Mouse (Mus musculus) midbrain, embryonic 16.5 days (tissue): ENCODE data around the gene Gm20388. TPM values are rescaled to one million over a fixed set of nuclear protein-coding genes. Genes with fewer than 3 reads are reported as not detected.

Experiments
- ATAC-seq: fragments of 200-750 bp; cut with Nextera tagmentation; 2 replicates; pipeline ENCODE4 v1.8.0; 2017; ENCODE audit warnings: moderate TSS enrichment
- H3K27ac ChIP-seq: fragments of 300-500 bp; sonication (generic); 2 replicates; pipeline ENCODE4 v1.5.1; 2014; ENCODE audit warnings: mild to moderate bottlenecking, low read length, mixed read lengths
- H3K27me3 ChIP-seq: fragments of 300-500 bp; sonication (generic); 2 replicates; pipeline ENCODE4 v1.6.1; 2014; ENCODE audit warnings: low read depth, low read length, mixed read lengths; ENCODE audit not compliant: control insufficient read depth, insufficient read depth
- H3K36me3 ChIP-seq: fragments of 300-500 bp; sonication (generic); 2 replicates; pipeline ENCODE4 v1.6.1; 2014; ENCODE audit warnings: mild to moderate bottlenecking, low read length, moderate library complexity, mixed read lengths; ENCODE audit not compliant: control insufficient read depth, insufficient read depth
- H3K4me1 ChIP-seq: fragments of 300-500 bp; sonication (generic); 2 replicates; pipeline ENCODE4 v1.6.1; 2014; ENCODE audit warnings: mild to moderate bottlenecking, low read length, mixed read lengths; ENCODE audit not compliant: control insufficient read depth, insufficient read depth
- H3K4me2 ChIP-seq: fragments of 300-500 bp; sonication (generic); 2 replicates; pipeline ENCODE4 v1.6.1; 2014; ENCODE audit warnings: mild to moderate bottlenecking, low read length, mixed read lengths
- H3K4me3 ChIP-seq: fragments of 300-500 bp; sonication (generic); 2 replicates; pipeline ENCODE4 v1.5.1; 2014; ENCODE audit warnings: low read depth, mild to moderate bottlenecking, low read length, moderate library complexity, mixed read lengths
- H3K9ac ChIP-seq: fragments of 300-500 bp; sonication (generic); 2 replicates; pipeline ENCODE4 v1.6.1; 2014; ENCODE audit warnings: low read depth, low read length, mixed read lengths
- H3K9me3 ChIP-seq: fragments of 300-500 bp; sonication (generic); replicated peaks from 2 replicates; pipeline ENCODE4 v1.6.1; 2014; ENCODE audit warnings: mild to moderate bottlenecking, low read length, mixed read lengths; ENCODE audit not compliant: control insufficient read depth, poor library complexity, severe bottlenecking
- WGBS: fragments of 180-500 bp; shearing (Covaris S2); extraction: QIAGEN DNeasy Blood & Tissue Kit; methylation state at CpG from one replicate; pipeline ENCODE4 v1.1.7; 2014; 5-methylcytosine and 5-hydroxymethylcytosine counted together
- polyA plus RNA-seq: library from polyadenylated mRNA; unstranded; fragments of >200 nt; fragmentation: Nextera tagmentation; extraction: Ambion mirVana; gene quantifications from 2 replicates; pipeline ENCODE4 v1.2.1, GENCODE M21; 2015

The Gm20388 gene
- polyA plus RNA-seq, 1 experiment from 2014 or later, result 7.5 TPM

- Histone ChIP-seq H3K36me3 (no peaks in the 10 kb centered on the region), H3K9ac (no peak overlapping the region), H3K27me3 (no peaks in the 10 kb centered on the region), H3K4me3 (no peak overlapping the region), H3K4me2 (no peak overlapping the region), H3K4me1 (no peaks in the 10 kb centered on the region), H3K9me3 (no peaks in the 10 kb centered on the region), H3K27ac (no peak overlapping the region)
- 57% methylated on average over 2 of the region's 2 CpGs for WGBS
- ATAC-seq, result no peak
Observed at GRCm38 (mm10) chr8:123717104-123717503, 3806.5 kb downstream of the Gm20388 start.

GRCm38 (mm10) chr8:123717516-123718490 is 3807.2 kb downstream of the Gm20388 start:
- Histone ChIP-seq H3K9ac (no peak overlapping the region), H3K4me2 (no peak overlapping the region), H3K27ac (no peak overlapping the region), H3K36me3 (no peaks in the 10 kb centered on the region), H3K9me3 (no peaks in the 10 kb centered on the region), H3K4me1 (no peaks in the 10 kb centered on the region), H3K4me3 (no peak overlapping the region), H3K27me3 (no peaks in the 10 kb centered on the region)
- no peak for ATAC-seq
- WGBS, result 77% methylated on average over 15 of the region's 15 CpGs

GRCm38 (mm10) chr8:123718752-123719151 is 3808.1 kb downstream of the Gm20388 start:
- no peaks in the 10 kb centered on the region for H3K4me1 ChIP-seq
- H3K36me3 ChIP-seq, result no peaks in the 10 kb centered on the region
- H3K27ac ChIP-seq, result no peak overlapping the region
- H3K9me3 ChIP-seq, result no peaks in the 10 kb centered on the region
- H3K4me2 ChIP-seq, result no peak overlapping the region
- H3K9ac ChIP-seq, result no peak overlapping the region
- H3K27me3 ChIP-seq, result no peaks in the 10 kb centered on the region
- ATAC-seq, result no peak
- WGBS, result 91% methylated on average over 2 of the region's 2 CpGs
- no peak overlapping the region for H3K4me3 ChIP-seq

GRCm38 (mm10) chr8:123719280-123719679 is 3808.6 kb downstream of the Gm20388 start:
- 92% methylated on average over 6 of the region's 6 CpGs for WGBS
- no peaks in the 10 kb centered on the region for H3K27me3 ChIP-seq
- H3K4me1 ChIP-seq, result no peaks in the 10 kb centered on the region
- no peak overlapping the region for H3K4me3 ChIP-seq
- H3K27ac ChIP-seq, result no peak overlapping the region
- no peaks in the 10 kb centered on the region for H3K36me3 ChIP-seq
- H3K9ac ChIP-seq, result no peak overlapping the region
- H3K9me3 ChIP-seq, result no peaks in the 10 kb centered on the region
- no peak for ATAC-seq
- H3K4me2 ChIP-seq, result no peak overlapping the region

- Histone ChIP-seq H3K4me1 (no peaks in the 10 kb centered on the region), H3K27me3 (no peaks in the 10 kb centered on the region), H3K27ac (no peak overlapping the region), H3K9me3 (no peaks in the 10 kb centered on the region), H3K4me3 (no peak overlapping the region), H3K9ac (no peak overlapping the region), H3K4me2 (no peak overlapping the region), H3K36me3 (no peaks in the 10 kb centered on the region)
- 61% methylated on average over 5 of the region's 5 CpGs for WGBS
- no peak for ATAC-seq
Observed at GRCm38 (mm10) chr8:123719811-123720210, 3809.2 kb downstream of the Gm20388 start.

- H3K27ac ChIP-seq, result no peak overlapping the region
- no peak overlapping the region for H3K4me3 ChIP-seq
- no peaks in the 10 kb centered on the region for H3K36me3 ChIP-seq
- 17% methylated on average over 12 of the region's 12 CpGs for WGBS
- H3K4me1 ChIP-seq, result peaks cover 7% of the 10 kb centered on the region
- no peak for ATAC-seq
- no peaks in the 10 kb centered on the region for H3K9me3 ChIP-seq
- H3K4me2 ChIP-seq, result no peak overlapping the region
- H3K9ac ChIP-seq, result no peak overlapping the region
- no peaks in the 10 kb centered on the region for H3K27me3 ChIP-seq
Observed at GRCm38 (mm10) chr8:123720471-123721001, 3809.9 kb downstream of the Gm20388 start.

- Histone ChIP-seq H3K4me1 (peaks cover 12% of the 10 kb centered on the region), H3K27ac (no peak overlapping the region), H3K9ac (no peak overlapping the region), H3K4me3 (no peak overlapping the region), H3K9me3 (no peaks in the 10 kb centered on the region), H3K4me2 (no peak overlapping the region), H3K36me3 (no peaks in the 10 kb centered on the region), H3K27me3 (no peaks in the 10 kb centered on the region)
- 90% methylated on average over 5 of the region's 5 CpGs for WGBS
- no peak for ATAC-seq
Observed at GRCm38 (mm10) chr8:123722245-123722644, 3811.6 kb downstream of the Gm20388 start.

- ATAC-seq, result no peak
- no peaks in the 10 kb centered on the region for H3K36me3 ChIP-seq
- 0 out of 2 replicates have a peak overlapping the region, but pooled peaks have one; percentile 37 for H3K27ac ChIP-seq
- H3K9me3 ChIP-seq, result no peaks in the 10 kb centered on the region
- WGBS, result 95% methylated on average over 10 of the region's 10 CpGs
- no peaks in the 10 kb centered on the region for H3K27me3 ChIP-seq
- H3K4me1 ChIP-seq, result peaks cover 27% of the 10 kb centered on the region
- H3K9ac ChIP-seq, result no peak overlapping the region
- no peak overlapping the region for H3K4me3 ChIP-seq
- no peak overlapping the region for H3K4me2 ChIP-seq
Observed at GRCm38 (mm10) chr8:123724752-123725151, 3814.1 kb downstream of the Gm20388 start.

GRCm38 (mm10) chr8:123725261-123725660 is 3814.6 kb downstream of the Gm20388 start:
- no peak overlapping the region for H3K4me2 ChIP-seq
- H3K9ac ChIP-seq, result no peak overlapping the region
- no peaks in the 10 kb centered on the region for H3K9me3 ChIP-seq
- no peak for ATAC-seq
- H3K36me3 ChIP-seq, result no peaks in the 10 kb centered on the region
- H3K27ac ChIP-seq, result peak overlapping the region; percentile 37; the same call in 1 of the 2 replicates
- H3K27me3 ChIP-seq, result no peaks in the 10 kb centered on the region
- peaks cover 32% of the 10 kb centered on the region for H3K4me1 ChIP-seq
- 47% methylated on average over 7 of the region's 7 CpGs for WGBS
- H3K4me3 ChIP-seq, result no peak overlapping the region
